Mouse (Mus musculus) lung, postnatal 0 days (tissue): Measurements from ENCODE around the gene Apba3. TPM values are rescaled to one million over a fixed set of nuclear protein-coding genes. Genes with fewer than 3 reads are reported as not detected.
A peak's percentile ranks its signal among the peaks of the same experiment; 100 is the strongest.

Experiments used
- ATAC-seq: fragments of 200-750 bp; cut with Nextera tagmentation; 2 replicates; pipeline ENCODE4 v1.8.0; 2017; ENCODE audit warnings: moderate library complexity
- DNase-seq: peaks from one replicate; pipeline ENCODE4 v3.0.0-alpha.2; 2016; ENCODE audit warnings: low spot score
- H3K27ac ChIP-seq: fragments of 300-500 bp; sonication (generic); 2 replicates; pipeline ENCODE4 v1.5.1; 2014; ENCODE audit warnings: antibody characterized with exemption, mild to moderate bottlenecking, low read length, mixed read lengths
- H3K27me3 ChIP-seq: fragments of 300-500 bp; sonication (generic); replicated peaks from 2 replicates; pipeline ENCODE4 v1.6.1; 2014; ENCODE audit warnings: low read length, mixed read lengths; ENCODE audit not compliant: insufficient read depth
- H3K36me3 ChIP-seq: fragments of 300-500 bp; sonication (generic); 2 replicates; pipeline ENCODE4 v1.6.1; 2014; ENCODE audit warnings: low read length, mixed read lengths; ENCODE audit not compliant: insufficient read depth
- H3K4me1 ChIP-seq: fragments of 300-500 bp; sonication (generic); 2 replicates; pipeline ENCODE4 v1.6.1; 2014; ENCODE audit warnings: antibody characterized with exemption, low read depth, low read length, mixed read lengths; ENCODE audit not compliant: insufficient read depth
- H3K4me2 ChIP-seq: fragments of 300-500 bp; sonication (generic); replicated peaks from 2 replicates; pipeline ENCODE4 v1.6.1; 2014; ENCODE audit warnings: low read depth, mild to moderate bottlenecking, low read length, moderate library complexity, mixed read lengths
- H3K4me3 ChIP-seq: fragments of 300-500 bp; sonication (generic); 2 replicates; pipeline ENCODE4 v1.5.1; 2014; ENCODE audit warnings: low read depth, low read length
- H3K9ac ChIP-seq: fragments of 300-500 bp; sonication (generic); replicated peaks from 2 replicates; pipeline ENCODE4 v1.6.1; 2014; ENCODE audit warnings: low read depth, mild to moderate bottlenecking
- H3K9me3 ChIP-seq: fragments of 300-500 bp; sonication (generic); 2 replicates; pipeline ENCODE4 v1.6.1; 2016; ENCODE audit warnings: low read length, mixed read lengths
- CTCF ChIP-seq: IDR thresholded peaks from 2 replicates; pipeline ENCODE4 v1.5.1; 2016; ENCODE audit warnings: antibody characterized with exemption, mild to moderate bottlenecking
- EP300 ChIP-seq: IDR thresholded peaks from 2 replicates; pipeline ENCODE4 v1.6.1; 2016; ENCODE audit warnings: antibody characterized with exemption, mild to moderate bottlenecking, control low read depth
- WGBS: fragments of 180-500 bp; shearing (Covaris S2); extraction: QIAGEN DNeasy Blood & Tissue Kit; methylation state at CpG from one replicate; pipeline ENCODE4 v1.1.7; 2014; 5-methylcytosine and 5-hydroxymethylcytosine counted together
- polyA plus RNA-seq: library from polyadenylated mRNA; unstranded; fragments of >200 nt; fragmentation: Nextera tagmentation; extraction: Ambion mirVana; gene quantifications from 2 replicates; pipeline ENCODE4 v1.2.1, GENCODE M21; 2015

The Apba3 gene
- polyA plus RNA-seq, 1 experiment from 2014 or later: 47.9 TPM

DNA sequence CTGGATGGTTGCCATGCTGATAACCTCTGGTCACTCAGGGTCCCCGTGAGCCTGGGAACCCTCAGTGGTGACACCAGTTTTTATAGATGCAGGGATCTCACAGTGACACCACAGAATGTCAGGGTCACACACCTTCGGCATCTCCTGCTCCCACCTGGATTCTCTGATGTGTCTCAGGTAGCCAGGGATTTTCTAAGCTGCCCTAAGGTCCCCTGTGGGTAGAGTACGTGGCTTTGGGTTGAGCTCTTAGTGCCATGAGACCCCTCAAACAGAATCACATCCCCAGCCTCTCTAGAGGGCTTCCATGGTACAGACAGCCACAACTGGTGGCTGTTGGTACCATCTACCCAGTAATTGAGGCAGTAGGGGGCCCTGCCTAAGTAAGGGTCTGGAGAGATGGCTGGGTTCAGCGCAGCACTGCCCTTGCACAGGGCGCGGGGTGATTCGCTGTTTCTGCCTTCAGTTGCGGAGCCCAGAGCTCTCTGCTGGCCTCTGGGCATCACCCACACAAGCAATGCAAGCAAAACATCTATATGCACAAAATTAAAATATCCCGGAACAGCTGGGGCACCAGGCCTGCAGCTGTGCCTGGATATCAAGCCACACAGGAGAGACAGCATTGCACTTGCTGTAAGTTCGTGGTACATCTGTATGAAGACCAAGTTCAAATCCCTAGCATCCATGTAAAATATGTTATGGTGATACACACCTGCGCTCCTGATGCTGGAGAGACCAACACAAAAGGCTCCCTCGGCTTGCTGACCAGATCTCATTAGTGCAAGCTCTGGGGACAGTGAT is 30.1 kb upstream of the Apba3 start:
- H3K27me3 ChIP-seq: peaks cover 14% of the 10 kb centered on the region
- H3K9ac ChIP-seq: no peak overlapping the region
- no peak for DNase-seq
- WGBS: 80% methylated on average over 12 of the region's 12 CpGs
- no peak for ATAC-seq
- no peak overlapping the region for H3K27ac ChIP-seq
- no peaks in the 10 kb centered on the region for H3K36me3 ChIP-seq
- no peak for TF ChIP-seq EP300
- no peak for TF ChIP-seq CTCF
- no peaks in the 10 kb centered on the region for H3K9me3 ChIP-seq
- no peak overlapping the region for H3K4me3 ChIP-seq
- no peak overlapping the region for H3K4me2 ChIP-seq
- H3K4me1 ChIP-seq: no peaks in the 10 kb centered on the region; the same call in 1 of the 2 replicates

GRCm38 (mm10) chr10:81238618-81239017 is 28.1 kb upstream of the Apba3 start:
- Histone ChIP-seq H3K4me3 (no peak overlapping the region), H3K9me3 (no peaks in the 10 kb centered on the region), H3K27me3 (peaks cover 14% of the 10 kb centered on the region), H3K27ac (no peak overlapping the region), H3K4me1 (no peaks in the 10 kb centered on the region; the same call in 1 of the 2 replicates), H3K9ac (no peak overlapping the region), H3K36me3 (no peaks in the 10 kb centered on the region), H3K4me2 (no peak overlapping the region)
- WGBS: 56% methylated on average over 2 of the region's 2 CpGs
- ATAC-seq (no peak), DNase-seq (no peak)
- no peak for TF ChIP-seq EP300
- no peak for TF ChIP-seq CTCF

DNA sequence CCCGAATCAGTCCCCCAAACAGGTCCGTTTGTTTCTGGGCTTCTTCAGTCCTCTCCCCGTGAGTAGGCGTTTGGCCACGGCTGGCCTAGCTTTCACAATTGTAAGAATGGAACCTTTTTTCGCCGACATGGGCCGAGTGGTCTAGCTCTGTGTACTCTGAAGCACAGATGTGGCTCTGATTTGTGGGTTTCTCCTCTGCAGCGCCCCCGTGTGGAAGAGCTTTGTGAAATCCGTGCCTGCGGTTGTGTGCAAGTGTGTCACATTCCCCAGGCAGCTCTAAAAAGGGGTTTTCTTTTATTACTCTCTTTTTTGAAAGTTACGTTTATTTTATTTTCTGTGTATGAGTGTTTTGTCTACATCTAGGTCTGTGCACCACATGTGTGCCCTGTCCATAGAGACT is 25.9 kb upstream of the Apba3 start:
- no peak overlapping the region for H3K27ac ChIP-seq
- no peaks in the 10 kb centered on the region for H3K36me3 ChIP-seq
- no peaks in the 10 kb centered on the region for H3K9me3 ChIP-seq
- peaks cover 14% of the 10 kb centered on the region for H3K27me3 ChIP-seq
- TF ChIP-seq EP300 (no peak), CTCF (peak; percentile 74)
- no peak overlapping the region for H3K4me3 ChIP-seq
- H3K4me2 ChIP-seq: no peak overlapping the region
- DNase-seq (peak; percentile 51), ATAC-seq (no peak)
- 22% methylated on average over 13 of the region's 13 CpGs for WGBS
- no peaks in the 10 kb centered on the region for H3K4me1 ChIP-seq
- no peak overlapping the region for H3K9ac ChIP-seq

GRCm38 (mm10) chr10:81242021-81242420 is 24.7 kb upstream of the Apba3 start:
- no peak overlapping the region for H3K4me3 ChIP-seq
- H3K9me3 ChIP-seq: no peaks in the 10 kb centered on the region
- H3K4me1 ChIP-seq: no peaks in the 10 kb centered on the region
- DNase-seq: no peak
- no peak for ATAC-seq
- peaks cover 14% of the 10 kb centered on the region for H3K27me3 ChIP-seq
- 81% methylated on average over 16 of the region's 16 CpGs for WGBS
- H3K9ac ChIP-seq: no peak overlapping the region
- H3K4me2 ChIP-seq: no peak overlapping the region
- TF ChIP-seq EP300: no peak
- no peak for TF ChIP-seq CTCF
- H3K36me3 ChIP-seq: no peaks in the 10 kb centered on the region
- no peak overlapping the region for H3K27ac ChIP-seq

DNA sequence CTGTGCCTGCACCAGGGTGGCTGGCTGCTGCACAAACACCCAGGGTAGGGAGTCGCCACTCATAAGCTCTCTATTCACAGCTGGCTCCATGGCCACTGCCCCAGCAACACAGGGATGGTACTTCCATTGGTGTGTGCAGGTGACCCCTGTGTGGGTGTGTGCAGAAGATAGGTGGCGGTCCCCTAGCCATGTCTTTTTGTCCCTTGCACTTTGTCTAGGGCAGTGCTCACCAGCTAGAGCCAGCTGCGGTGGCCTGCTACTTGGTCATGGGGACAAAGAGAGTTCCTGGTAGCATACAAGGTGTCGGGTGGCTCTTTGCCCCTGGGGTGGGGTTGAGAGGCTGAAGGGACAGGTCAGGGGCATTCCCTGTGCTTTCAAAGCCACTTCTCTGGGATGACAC is 22.6 kb upstream of the Apba3 start:
- Histone ChIP-seq H3K9ac (no peak overlapping the region), H3K27ac (no peak overlapping the region), H3K4me2 (no peak overlapping the region), H3K27me3 (peaks cover 14% of the 10 kb centered on the region), H3K4me3 (no peak overlapping the region), H3K36me3 (no peaks in the 10 kb centered on the region), H3K9me3 (no peaks in the 10 kb centered on the region), H3K4me1 (no peaks in the 10 kb centered on the region)
- DNase-seq (no peak), ATAC-seq (no peak)
- TF ChIP-seq EP300: no peak
- no peak for TF ChIP-seq CTCF
- WGBS: 72% methylated on average over 4 of the region's 4 CpGs

DNA sequence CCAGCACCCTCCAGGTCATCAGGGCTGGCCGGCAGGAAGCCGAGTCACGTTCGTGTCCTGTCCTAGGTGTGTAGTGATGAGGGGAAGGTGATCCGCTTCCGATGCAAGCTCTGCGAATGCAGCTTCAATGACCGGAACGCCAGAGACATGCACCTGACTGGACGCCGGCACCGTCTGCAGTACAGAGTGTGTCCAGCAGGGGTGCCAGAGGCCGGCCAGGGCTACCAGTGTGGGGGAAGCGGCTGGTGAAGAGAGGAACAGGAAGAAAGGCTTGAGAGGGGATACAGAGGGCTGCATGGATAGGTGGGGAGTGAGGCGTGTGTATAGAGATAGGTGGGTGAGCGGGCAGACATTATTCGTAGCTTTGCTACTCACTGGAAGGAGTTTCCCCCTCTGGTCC is 22.2 kb upstream of the Apba3 start:
- H3K4me2 ChIP-seq: no peak overlapping the region
- peak; percentile 98 for TF ChIP-seq CTCF
- TF ChIP-seq EP300: no peak
- H3K9ac ChIP-seq: no peak overlapping the region
- H3K9me3 ChIP-seq: no peaks in the 10 kb centered on the region
- DNase-seq (peak; percentile 76), ATAC-seq (peak; percentile 78)
- WGBS: 8% methylated on average over 17 of the region's 17 CpGs
- no peak overlapping the region for H3K4me3 ChIP-seq
- no peaks in the 10 kb centered on the region for H3K36me3 ChIP-seq
- no peak overlapping the region for H3K27ac ChIP-seq
- H3K4me1 ChIP-seq: no peaks in the 10 kb centered on the region
- peaks cover 14% of the 10 kb centered on the region for H3K27me3 ChIP-seq
